Mouse (Mus musculus) CH12.LX (cell line): ENCODE data around the gene Inpp5a. TPM values are rescaled to one million over a fixed set of nuclear protein-coding genes. Genes with fewer than 3 reads are reported as not detected.

ENCODE experiments used
- DNase-seq: peaks from one replicate; pipeline ENCODE4 v3.0.0-alpha.2; 2013; ENCODE audit errors: extremely low read depth
- H3K27ac ChIP-seq: 2 replicates; pipeline ENCODE4 v1.5.1; 2012; ENCODE audit warnings: low read depth, mild to moderate bottlenecking, control low read depth, moderate library complexity; ENCODE audit not compliant: insufficient read depth
- H3K27me3 ChIP-seq: replicated peaks from 2 replicates; pipeline ENCODE3; 2012; ENCODE audit warnings: inconsistent platforms
- H3K36me3 ChIP-seq, 2 experiments: replicated peaks in 1 of 2; 2 replicates each; pipeline versions ENCODE3 to v1.6.1; 2012; ENCODE audit warnings: inconsistent platforms in 1 of 2, low read length in 1 of 2, mild to moderate bottlenecking in 1 of 2, mixed read lengths in 1 of 2, moderate library complexity in 1 of 2; ENCODE audit not compliant: control insufficient read depth in 1 of 2, insufficient read depth in 1 of 2
- H3K4me1 ChIP-seq, 2 experiments: 2 replicates each; pipeline ENCODE4 v1.6.1; 2012; ENCODE audit warnings: inconsistent platforms in 1 of 2, moderate library complexity in 1 of 2; ENCODE audit not compliant: insufficient read depth in 2 of 2, control insufficient read depth in 1 of 2
- H3K4me2 ChIP-seq: 2 replicates; pipeline ENCODE4 v1.6.1; 2012; ENCODE audit warnings: low read depth, mild to moderate bottlenecking, control low read depth; ENCODE audit not compliant: poor library complexity, insufficient read depth, severe bottlenecking
- H3K4me3 ChIP-seq, 3 experiments: fragments of 150-350 bp in 1 of 3; sonication (generic) in 1 of 3; replicated peaks in 1 of 3; 2 replicates each; pipeline versions ENCODE3 to v1.5.1; 2011 to 2012; ENCODE audit warnings: low read depth in 2 of 3, low read length in 2 of 3, mild to moderate bottlenecking in 2 of 3, moderate library complexity in 2 of 3, control low read depth in 1 of 3, improper control_type of control experiment in 1 of 3, inconsistent platforms in 1 of 3, mixed read lengths in 1 of 3; ENCODE audit not compliant: poor library complexity in 1 of 3
- H3K79me2 ChIP-seq: replicated peaks from 2 replicates; pipeline ENCODE4 v1.6.1; 2012; ENCODE audit warnings: mild to moderate bottlenecking, moderate library complexity; ENCODE audit not compliant: control insufficient read depth, poor library complexity, insufficient read depth, severe bottlenecking; ENCODE audit errors: extremely low read depth
- H3K9ac ChIP-seq: 2 replicates; pipeline ENCODE4 v1.6.1; 2012; ENCODE audit warnings: low read depth, mild to moderate bottlenecking, control low read depth, moderate library complexity; ENCODE audit not compliant: insufficient read depth
- H3K9me3 ChIP-seq: replicated peaks from 2 replicates; pipeline ENCODE3; 2012; ENCODE audit warnings: low read length, inconsistent platforms, mixed read lengths
- BHLHE40 ChIP-seq: IDR thresholded peaks from 2 replicates; pipeline ENCODE4 v1.6.1; 2011; ENCODE audit warnings: mild to moderate bottlenecking, low read depth, low read length, improper control_type of control experiment
- CHD1 ChIP-seq: IDR thresholded peaks from 2 replicates; pipeline ENCODE4 v1.6.1; 2012; ENCODE audit warnings: low read depth, low read length, improper control_type of control experiment, inconsistent platforms
- IRF4 ChIP-seq: IDR thresholded peaks from 2 replicates; pipeline ENCODE4 v1.6.1; 2014; ENCODE audit warnings: low read depth, mild to moderate bottlenecking, inconsistent platforms, low read length, improper control_type of control experiment
- JUN ChIP-seq: IDR thresholded peaks from 2 replicates; pipeline ENCODE4 v1.6.1; 2011; ENCODE audit warnings: low read depth, mild to moderate bottlenecking, low read length, improper control_type of control experiment, moderate library complexity; ENCODE audit not compliant: insufficient read depth
- KAT2A ChIP-seq: IDR thresholded peaks from 2 replicates; pipeline ENCODE4 v1.6.1; 2012; ENCODE audit warnings: low read length, improper control_type of control experiment, inconsistent platforms; ENCODE audit not compliant: insufficient replicate concordance
- MAZ ChIP-seq: IDR thresholded peaks from 2 replicates; pipeline ENCODE4 v1.6.1; 2012; ENCODE audit warnings: low read depth, mild to moderate bottlenecking, inconsistent platforms, low read length, improper control_type of control experiment, moderate library complexity
- MXI1 ChIP-seq: IDR thresholded peaks from 2 replicates; pipeline ENCODE4 v1.6.1; 2011; ENCODE audit warnings: mild to moderate bottlenecking, low read depth, low read length, improper control_type of control experiment
- MYC ChIP-seq: IDR thresholded peaks from 2 replicates; pipeline ENCODE4 v1.6.1; 2011; ENCODE audit warnings: low read depth, mild to moderate bottlenecking, improper control_type of control experiment, low read length
- POLR2A ChIP-seq: IDR thresholded peaks from 2 replicates; pipeline ENCODE4 v1.6.1; 2011; ENCODE audit warnings: low read depth, mild to moderate bottlenecking, improper control_type of control experiment, low read length
- TCF12 ChIP-seq: IDR thresholded peaks from 2 replicates; pipeline ENCODE4 v1.6.1; 2014; ENCODE audit warnings: low read depth, mild to moderate bottlenecking, inconsistent platforms, low read length, improper control_type of control experiment
- USF1 ChIP-seq: IDR thresholded peaks from 2 replicates; pipeline ENCODE4 v1.6.1; 2014; ENCODE audit warnings: low read depth, mild to moderate bottlenecking, inconsistent platforms, low read length, improper control_type of control experiment
- ZC3H11A ChIP-seq: IDR thresholded peaks from 2 replicates; pipeline ENCODE4 v1.6.1; 2012; ENCODE audit warnings: low read depth, mild to moderate bottlenecking, inconsistent platforms, low read length, improper control_type of control experiment
- ZNF384 ChIP-seq: IDR thresholded peaks from 2 replicates; pipeline ENCODE4 v1.6.1; 2012; ENCODE audit warnings: low read depth, low read length, improper control_type of control experiment, inconsistent platforms
- dilution Hi-C: fragments of 300-500 bp; cut with MboI; formaldehyde crosslinking; loops from 2 replicates; pipeline ENCODE4 v1.14.3; 2020; ENCODE audit warnings: low sequenced_read_pairs; ENCODE audit not compliant: extremely low pct_unique_long_range_greater_than_20kb, extremely low pct_ligation_motif_present
- in situ Hi-C: fragments of 300-500 bp; cut with MboI; formaldehyde crosslinking; loops from 3 replicates; pipeline ENCODE4 v1.14.3; 2019; ENCODE audit warnings: low sequenced_read_pairs, low pct_ligation_motif_present, low pct_unique_long_range_greater_than_20kb, mixed read lengths
- polyA plus RNA-seq: library from polyadenylated mRNA; unstranded; fragments of >175 nt; gene quantifications from 2 replicates; pipeline ENCODE4 v1.2.1, GENCODE M21; 2012; ENCODE audit warnings: low read depth; ENCODE audit not compliant: insufficient read length
- total RNA-seq, 2 experiments: library from RNA; depleted of rRNA; stranded (reverse); fragments of 300-350 nt in 1 of 2; fragments of >200 nt in 1 of 2; gene quantifications; 2 replicates each; pipeline ENCODE4 v1.2.3; 2012 to 2014

The Inpp5a gene
- total and polyA plus RNA-seq, 3 experiments = 1.7 to 5.4 (median 3.0) TPM

GRCm38 (mm10) chr7:139361799-139362198, 27.1 kb upstream of the Inpp5a start:
- no peak overlapping the region for H3K9ac ChIP-seq
- peaks cover 6 to 9% of the 10 kb centered on the region in 2 experiments; a peak in 2 of 4 replicates for H3K4me1 ChIP-seq
- H3K4me2 ChIP-seq = no peak overlapping the region
- DNase-seq = no peak
- TF ChIP-seq CHD1 (no peak), USF1 (no peak), ZC3H11A (no peak), MYC (no peak), POLR2A (no peak), JUN (no peak)
- in situ Hi-C loops (no loop called here), dilution Hi-C loops (no loop called here)
- H3K4me3 ChIP-seq = no peak overlapping the region
- no peak overlapping the region for H3K27ac ChIP-seq
- no peaks in the 10 kb centered on the region for H3K36me3 ChIP-seq
- H3K9me3 ChIP-seq = no peaks in the 10 kb centered on the region
- no peaks in the 10 kb centered on the region for H3K79me2 ChIP-seq
- H3K27me3 ChIP-seq = no peaks in the 10 kb centered on the region

- Histone ChIP-seq H3K9ac (no peak overlapping the region), H3K4me1 (peaks cover 6 to 9% of the 10 kb centered on the region in 2 experiments; a peak in 2 of 4 replicates), H3K4me3 (no peak overlapping the region), H3K4me2 (no peak overlapping the region), H3K27ac (no peak overlapping the region), H3K36me3 (no peaks in the 10 kb centered on the region), H3K9me3 (no peaks in the 10 kb centered on the region), H3K27me3 (no peaks in the 10 kb centered on the region), H3K79me2 (no peaks in the 10 kb centered on the region)
- in situ Hi-C loops (no loop called here), dilution Hi-C loops (no loop called here)
- no peak for DNase-seq
- no peak for TF ChIP-seq USF1
- no peak for TF ChIP-seq MXI1
- no peak for TF ChIP-seq KAT2A
- TF ChIP-seq ZNF384 = no peak
- TF ChIP-seq BHLHE40 = no peak
- no peak for TF ChIP-seq TCF12
- TF ChIP-seq MAZ = no peak
- no peak for TF ChIP-seq ZC3H11A
- no peak for TF ChIP-seq JUN
These were observed 26.4 kb upstream of the Inpp5a start for GRCm38 (mm10) chr7:139362514-139362913.

DNA sequence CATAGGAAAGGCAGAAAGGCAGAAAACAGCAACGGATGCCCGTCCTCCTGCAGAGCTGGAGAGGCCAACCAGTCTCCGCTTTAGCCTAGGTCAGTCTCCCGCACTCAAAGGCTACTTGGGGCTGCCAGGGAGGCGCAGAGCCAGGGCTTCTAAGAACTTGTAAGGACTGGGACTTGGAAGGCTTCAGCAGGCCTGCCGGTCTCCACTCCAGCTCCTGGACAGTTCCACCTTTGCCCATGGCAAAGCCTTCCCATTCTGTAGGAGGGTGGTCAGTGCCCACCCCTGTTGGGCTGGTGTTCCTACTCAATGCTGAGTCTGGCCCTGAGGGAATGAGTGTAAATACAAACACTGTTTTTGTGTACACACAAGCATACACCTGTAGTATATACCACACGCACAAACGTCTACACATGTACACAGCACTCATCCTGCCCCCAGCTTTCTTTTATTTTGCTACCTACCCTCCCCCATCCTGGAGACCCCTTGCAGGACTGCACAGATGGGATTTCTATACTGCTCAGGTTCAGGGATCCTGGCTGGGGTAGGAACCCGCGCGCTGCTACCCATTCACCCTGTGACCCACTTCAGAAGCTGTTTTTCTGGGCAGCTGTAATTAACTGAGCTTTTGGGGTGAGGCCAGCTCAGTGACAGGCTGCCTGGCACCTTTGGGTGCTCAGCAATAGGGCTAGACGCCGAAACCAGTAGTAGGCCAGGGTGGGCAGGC, 25.5 kb upstream of the Inpp5a start:
- Histone ChIP-seq H3K36me3 (no peaks in the 10 kb centered on the region), H3K9ac (no peak overlapping the region)
- TF ChIP-seq BHLHE40 (no peak), IRF4 (no peak)
- TF ChIP-seq, all 38 proteins: peak for 0
- no peak overlapping the region for H3K4me2 ChIP-seq
- H3K27me3 ChIP-seq = no peaks in the 10 kb centered on the region
- peaks cover 6 to 15% of the 10 kb centered on the region in 2 experiments; a peak in 2 of 4 replicates for H3K4me1 ChIP-seq
- no peak overlapping the region for H3K27ac ChIP-seq
- H3K79me2 ChIP-seq = no peaks in the 10 kb centered on the region
- in situ Hi-C loops (no loop called here), dilution Hi-C loops (no loop called here)
- no peaks in the 10 kb centered on the region for H3K9me3 ChIP-seq
- no peak overlapping the region for H3K4me3 ChIP-seq
- no peak for DNase-seq
